Mouse (Mus musculus) heart, embryonic 13.5 days (tissue): Measurements from ENCODE around the gene Slain2. TPM values are rescaled to one million over a fixed set of nuclear protein-coding genes. Genes with fewer than 3 reads are reported as not detected.
"Not testable (repeated sequence)": the region's sequence is repeated elsewhere in the genome, so short reads cannot be mapped to it uniquely, and the experiment has no call there.

Source experiments
- ATAC-seq: fragments of 200-750 bp; cut with Nextera tagmentation; 2 replicates; pipeline ENCODE4 v1.8.0; 2017; ENCODE audit warnings: moderate TSS enrichment; ENCODE audit not compliant: insufficient number of reproducible peaks, low FRiP score, low TSS enrichment; ENCODE audit errors: extremely low read depth
- H3K27ac ChIP-seq: fragments of 300-500 bp; sonication (generic); replicated peaks from 2 replicates; pipeline ENCODE4 v1.5.1; 2015; ENCODE audit warnings: moderate library complexity, mild to moderate bottlenecking, inconsistent platforms
- H3K27me3 ChIP-seq: fragments of 300-500 bp; sonication (generic); replicated peaks from 2 replicates; pipeline ENCODE4 v1.6.1; 2015; ENCODE audit warnings: mild to moderate bottlenecking, inconsistent platforms
- H3K36me3 ChIP-seq: fragments of 300-500 bp; sonication (generic); 2 replicates; pipeline ENCODE4 v1.6.1; 2015; ENCODE audit warnings: mild to moderate bottlenecking, inconsistent platforms
- H3K4me1 ChIP-seq: fragments of 300-500 bp; sonication (generic); 2 replicates; pipeline ENCODE4 v1.6.1; 2015; ENCODE audit warnings: inconsistent platforms
- H3K4me2 ChIP-seq: fragments of 300-500 bp; sonication (generic); 2 replicates; pipeline ENCODE4 v1.6.1; 2015; ENCODE audit warnings: inconsistent platforms, mild to moderate bottlenecking, moderate library complexity
- H3K4me3 ChIP-seq: fragments of 300-500 bp; sonication (generic); 2 replicates; pipeline ENCODE4 v1.5.1; 2015; ENCODE audit warnings: moderate library complexity, mild to moderate bottlenecking, inconsistent platforms
- H3K9ac ChIP-seq: fragments of 300-500 bp; sonication (generic); 2 replicates; pipeline ENCODE4 v1.6.1; 2015; ENCODE audit warnings: inconsistent platforms, mild to moderate bottlenecking, moderate library complexity
- H3K9me3 ChIP-seq: fragments of 300-500 bp; sonication (generic); 2 replicates; pipeline ENCODE4 v1.6.1; 2016; ENCODE audit warnings: inconsistent platforms
- WGBS: fragments of 180-500 bp; shearing (Covaris S2); methylation state at CpG from one replicate; pipeline ENCODE4 v1.1.7; 2015; ENCODE audit warnings: mixed read lengths; 5-methylcytosine and 5-hydroxymethylcytosine counted together
- polyA plus RNA-seq: library from polyadenylated mRNA; unstranded; fragments of >200 nt; fragmentation: Nextera tagmentation; extraction: Ambion mirVana; gene quantifications from 2 replicates; pipeline ENCODE4 v1.2.1, GENCODE M21; 2015

Slain2 gene
- polyA plus RNA-seq, 1 experiment from 2014 or later = 17.0 TPM

GRCm38 (mm10) chr5:72916851-72917250 lies 2.7 kb downstream of the Slain2 start:
- Histone ChIP-seq H3K9me3 (no peaks in the 10 kb centered on the region), H3K9ac (peak overlapping the region; percentile 99), H3K27ac (peak overlapping the region; percentile 100), H3K4me2 (peak overlapping the region; percentile 80), H3K36me3 (no peaks in the 10 kb centered on the region), H3K27me3 (no peaks in the 10 kb centered on the region), H3K4me1 (peaks cover 58% of the 10 kb centered on the region), H3K4me3 (peak overlapping the region; percentile 95)
- 39% methylated on average over 1 of the region's 1 CpGs for WGBS
- ATAC-seq = no peak

- Histone ChIP-seq H3K4me3 (no peak overlapping the region), H3K9ac (no peak overlapping the region), H3K4me1 (peaks cover 75% of the 10 kb centered on the region), H3K9me3 (no peaks in the 10 kb centered on the region), H3K27me3 (no peaks in the 10 kb centered on the region), H3K27ac (no peak overlapping the region), H3K36me3 (no peaks in the 10 kb centered on the region), H3K4me2 (no peak overlapping the region)
- WGBS = 85% methylated on average over 4 of the region's 4 CpGs
- no peak for ATAC-seq
These were observed 6.3 kb downstream of the Slain2 start for GRCm38 (mm10) chr5:72920416-72920815.

GRCm38 (mm10) chr5:72921171-72921570 lies 7.1 kb downstream of the Slain2 start:
- Histone ChIP-seq H3K4me2 (no peak overlapping the region), H3K36me3 (no peaks in the 10 kb centered on the region), H3K27ac (no peak overlapping the region), H3K9ac (no peak overlapping the region), H3K9me3 (no peaks in the 10 kb centered on the region), H3K27me3 (no peaks in the 10 kb centered on the region), H3K4me1 (peaks cover 78% of the 10 kb centered on the region), H3K4me3 (no peak overlapping the region)
- WGBS = 80% methylated on average over 8 of the region's 8 CpGs
- ATAC-seq = no peak

- WGBS = 89% methylated on average over 3 of the region's 3 CpGs
- Histone ChIP-seq H3K4me3 (no peak overlapping the region), H3K4me2 (no peak overlapping the region), H3K36me3 (no peaks in the 10 kb centered on the region), H3K9me3 (no peaks in the 10 kb centered on the region), H3K4me1 (peaks cover 75% of the 10 kb centered on the region), H3K9ac (no peak overlapping the region), H3K27me3 (no peaks in the 10 kb centered on the region), H3K27ac (no peak overlapping the region)
- no peak for ATAC-seq
These were observed 8.7 kb downstream of the Slain2 start for GRCm38 (mm10) chr5:72922796-72923195.

- Histone ChIP-seq H3K27me3 (no peaks in the 10 kb centered on the region), H3K4me2 (no peak overlapping the region), H3K9me3 (no peaks in the 10 kb centered on the region), H3K9ac (no peak overlapping the region), H3K27ac (no peak overlapping the region), H3K4me1 (peaks cover 56% of the 10 kb centered on the region), H3K36me3 (no peaks in the 10 kb centered on the region), H3K4me3 (no peak overlapping the region)
- ATAC-seq = no peak
These were observed 13.0 kb downstream of the Slain2 start for GRCm38 (mm10) chr5:72927074-72927473.

GRCm38 (mm10) chr5:72933026-72933675 lies 19.0 kb downstream of the Slain2 start:
- 86% methylated on average over 17 of the region's 17 CpGs for WGBS
- Histone ChIP-seq H3K9ac (no peak overlapping the region), H3K4me2 (no peak overlapping the region), H3K27ac (no peak overlapping the region), H3K27me3 (no peaks in the 10 kb centered on the region), H3K9me3 (no peaks in the 10 kb centered on the region), H3K4me1 (peaks cover 21% of the 10 kb centered on the region), H3K36me3 (peaks cover 11% of the 10 kb centered on the region; the same call in 1 of the 2 replicates), H3K4me3 (no peak overlapping the region)
- ATAC-seq = no peak

- not testable (repeated sequence) for H3K4me3 ChIP-seq, ATAC-seq, H3K27ac ChIP-seq, H3K27me3 ChIP-seq, H3K9me3 ChIP-seq, H3K4me2 ChIP-seq, H3K9ac ChIP-seq
- peaks cover 11% of the 10 kb centered on the region for H3K4me1 ChIP-seq
- 82% methylated on average over 3 of the region's 3 CpGs for WGBS
- H3K36me3 ChIP-seq = peaks cover 30% of the 10 kb centered on the region
These were observed 24.3 kb downstream of the Slain2 start for GRCm38 (mm10) chr5:72938421-72938820.

- Histone ChIP-seq H3K4me1 (peaks cover 8% of the 10 kb centered on the region), H3K27me3 (no peaks in the 10 kb centered on the region), H3K4me2 (no peak overlapping the region), H3K9ac (no peak overlapping the region), H3K27ac (no peak overlapping the region), H3K4me3 (no peak overlapping the region), H3K9me3 (no peaks in the 10 kb centered on the region), H3K36me3 (peaks cover 29% of the 10 kb centered on the region)
- WGBS = 87% methylated on average over 2 of the region's 2 CpGs
- ATAC-seq = no peak
These were observed 25.2 kb downstream of the Slain2 start for GRCm38 (mm10) chr5:72939311-72939710.

GRCm38 (mm10) chr5:72940906-72941432 lies 26.9 kb downstream of the Slain2 start:
- 86% methylated on average over 5 of the region's 5 CpGs for WGBS

GRCm38 (mm10) chr5:72948136-72948535 lies 34.0 kb downstream of the Slain2 start:
- 76% methylated on average over 1 of the region's 1 CpGs for WGBS
- Histone ChIP-seq H3K27ac (no peak overlapping the region), H3K4me3 (no peak overlapping the region), H3K4me2 (no peak overlapping the region), H3K27me3 (no peaks in the 10 kb centered on the region), H3K9me3 (no peaks in the 10 kb centered on the region), H3K36me3 (peaks cover 48% of the 10 kb centered on the region), H3K4me1 (no peaks in the 10 kb centered on the region), H3K9ac (no peak overlapping the region)
- ATAC-seq = no peak

More at GRCm38 (mm10) chr5:72940906-72941432, 26.9 kb downstream of the Slain2 start:
- no peaks in the 10 kb centered on the region for H3K27me3 ChIP-seq
- H3K4me3 ChIP-seq = no peak overlapping the region
- no peak overlapping the region for H3K4me2 ChIP-seq
- H3K36me3 ChIP-seq = peaks cover 35% of the 10 kb centered on the region
- no peak for ATAC-seq
- H3K9me3 ChIP-seq = no peaks in the 10 kb centered on the region
- no peak overlapping the region for H3K27ac ChIP-seq
- H3K9ac ChIP-seq = no peak overlapping the region
- peaks cover 8% of the 10 kb centered on the region for H3K4me1 ChIP-seq

- Histone ChIP-seq H3K9ac (no peak overlapping the region), H3K4me1 (no peaks in the 10 kb centered on the region), H3K27me3 (no peaks in the 10 kb centered on the region), H3K27ac (no peak overlapping the region), H3K4me2 (no peak overlapping the region), H3K9me3 (no peaks in the 10 kb centered on the region), H3K4me3 (no peak overlapping the region), H3K36me3 (peaks cover 41% of the 10 kb centered on the region)
- WGBS = 95% methylated on average over 2 of the region's 2 CpGs
- ATAC-seq = no peak
These were observed 36.1 kb downstream of the Slain2 start for GRCm38 (mm10) chr5:72950252-72950651.

- no peak for ATAC-seq
- Histone ChIP-seq H3K4me3 (no peak overlapping the region), H3K27ac (no peak overlapping the region), H3K9me3 (no peaks in the 10 kb centered on the region), H3K36me3 (peaks cover 47% of the 10 kb centered on the region), H3K27me3 (no peaks in the 10 kb centered on the region), H3K4me1 (no peaks in the 10 kb centered on the region), H3K9ac (no peak overlapping the region), H3K4me2 (no peak overlapping the region)
- WGBS = 81% methylated on average over 3 of the region's 3 CpGs
These were observed 40.0 kb downstream of the Slain2 start for GRCm38 (mm10) chr5:72953996-72954604.
